Mouse (Mus musculus) bone marrow, adult 2 months (tissue): ENCODE measurements around the gene Edem2.

Experiments used
- CTCF ChIP-seq: fragments of 200-500 bp; IDR thresholded peaks from 2 replicates; pipeline ENCODE4 v1.5.1; 2011; ENCODE audit warnings: low read length, control low read depth; ENCODE audit not compliant: control insufficient read depth, insufficient read depth
- POLR2A ChIP-seq: fragments of 200-500 bp; IDR thresholded peaks from 2 replicates; pipeline ENCODE4 v1.6.1; 2011; ENCODE audit warnings: low read depth, mild to moderate bottlenecking, control low read depth, low read length, borderline replicate concordance; ENCODE audit not compliant: control insufficient read depth

GRCm38 (mm10) chr2:155774927-155775684, 45.8 kb upstream of the Edem2 start, which contains the start of gene Mmp24:
- no peak for TF ChIP-seq CTCF
- no peak for TF ChIP-seq POLR2A
